Comparison of ENCODE assay signal across 8 mouse cellular contexts in genomic region chr1:171045079-171045465, GRCm38 (mm10). TPM values are rescaled to one million over a fixed set of nuclear protein-coding genes. Genes with fewer than 3 reads are reported as not detected.
DNase-seq lines count a peak whose midpoint lies in the region; ATAC-seq and TF ChIP-seq lines count a peak whose summit lies in the region.

No protein-coding gene starts in this region.

- no peaks in the 10 kb centered on the region for H3K4me1 ChIP-seq in kidney, postnatal 0 days (replicated peaks; ENCODE audit: insufficient read depth, low read length)
- H3K4me1 ChIP-seq in embryonic facial prominence, embryonic 10.5 days, result peaks cover 6% of the 10 kb centered on the region; the same call in 1 of the 2 replicates
- peaks cover 7% of the 10 kb centered on the region; the same call in 1 of the 2 replicates for H3K4me1 ChIP-seq in hindbrain, embryonic 15.5 days (replicated peaks)
- no peaks in the 10 kb centered on the region for H3K4me1 ChIP-seq in midbrain, embryonic 15.5 days

- peak overlapping the region; percentile 46 for H3K4me2 ChIP-seq in kidney, postnatal 0 days (ENCODE audit: low read length)
- peak overlapping the region; percentile 51 for H3K4me2 ChIP-seq in hindbrain, embryonic 15.5 days
- H3K4me2 ChIP-seq in midbrain, embryonic 15.5 days, result peak overlapping the region; percentile 52

- intact Hi-C loops in left cerebral cortex, postnatal 14 days (cut with DNase I), result no loop called here

- H3K9ac ChIP-seq in kidney, postnatal 0 days (ENCODE audit: low read depth, low read length), result 0 out of 2 replicates have a peak overlapping the region, but pooled peaks have one; percentile 15
- H3K9ac ChIP-seq in hindbrain, embryonic 15.5 days, result peak overlapping the region; percentile 29
- peak overlapping the region; percentile 31 for H3K9ac ChIP-seq in midbrain, embryonic 15.5 days

- ATAC-seq in kidney, postnatal 0 days (replicated peaks; ENCODE audit: low FRiP score, low read depth), result 0 out of 2 replicates have a peak, but pooled peaks have one; percentile 5
- ATAC-seq in hindbrain, embryonic 15.5 days (ENCODE audit: low FRiP score, low read depth), result peak; percentile 23
- peak; percentile 34 for ATAC-seq in midbrain, embryonic 15.5 days (replicated peaks)

- H3K27me3 ChIP-seq in kidney, postnatal 0 days (ENCODE audit: insufficient read depth, low read length), result no peaks in the 10 kb centered on the region
- 0 out of 2 replicates have a peak, but pooled peaks cover 3% of the 10 kb centered on the region for H3K27me3 ChIP-seq in embryonic facial prominence, embryonic 10.5 days (replicated peaks; ENCODE audit: low read depth, poor library complexity, severe bottlenecking)
- H3K27me3 ChIP-seq in hindbrain, embryonic 15.5 days, result 0 out of 2 replicates have a peak, but pooled peaks cover 4% of the 10 kb centered on the region
- H3K27me3 ChIP-seq in midbrain, embryonic 15.5 days (replicated peaks), result 0 out of 2 replicates have a peak, but pooled peaks cover 3% of the 10 kb centered on the region

- WGBS in kidney, postnatal 0 days, result 7% methylated on average over 14 of the region's 14 CpGs
- WGBS in embryonic facial prominence, embryonic 10.5 days, result 5% methylated on average over 14 of the region's 14 CpGs
- 6% methylated on average over 14 of the region's 14 CpGs for WGBS in hindbrain, embryonic 15.5 days
- WGBS in midbrain, embryonic 15.5 days, result 5% methylated on average over 14 of the region's 14 CpGs

- no peaks in the 10 kb centered on the region for H3K9me3 ChIP-seq in kidney, postnatal 0 days (replicated peaks; ENCODE audit: low read length)
- H3K9me3 ChIP-seq in embryonic facial prominence, embryonic 10.5 days, result no peaks in the 10 kb centered on the region
- H3K9me3 ChIP-seq in hindbrain, embryonic 15.5 days, result no peaks in the 10 kb centered on the region
- H3K9me3 ChIP-seq in midbrain, embryonic 15.5 days, result no peaks in the 10 kb centered on the region

- no peak for TF ChIP-seq CTCF in kidney, postnatal 0 days (IDR thresholded peaks at IDR 0.05; ENCODE audit: low read depth)

- no peak overlapping the region for H3K27ac ChIP-seq in kidney, postnatal 0 days
- no peak overlapping the region for H3K27ac ChIP-seq in embryonic facial prominence, embryonic 10.5 days (replicated peaks)
- H3K27ac ChIP-seq in hindbrain, embryonic 15.5 days (replicated peaks), result 0 out of 2 replicates have a peak overlapping the region, but pooled peaks have one; percentile 33
- no peak overlapping the region; the same call in 1 of the 2 replicates for H3K27ac ChIP-seq in midbrain, embryonic 15.5 days

- no peaks in the 10 kb centered on the region for H3K36me3 ChIP-seq in kidney, postnatal 0 days (ENCODE audit: insufficient read depth, low read length)
- H3K36me3 ChIP-seq in embryonic facial prominence, embryonic 10.5 days (replicated peaks), result no peaks in the 10 kb centered on the region
- H3K36me3 ChIP-seq in hindbrain, embryonic 15.5 days, result no peaks in the 10 kb centered on the region
- H3K36me3 ChIP-seq in midbrain, embryonic 15.5 days (replicated peaks), result no peaks in the 10 kb centered on the region

- peak overlapping the region; percentile 54 for H3K4me3 ChIP-seq in kidney, postnatal 0 days (replicated peaks; ENCODE audit: low read depth, low read length)
- H3K4me3 ChIP-seq in embryonic facial prominence, embryonic 10.5 days, result peak overlapping the region; percentile 78
- peak overlapping the region; percentile 75 for H3K4me3 ChIP-seq in hindbrain, embryonic 15.5 days
- H3K4me3 ChIP-seq in midbrain, embryonic 15.5 days, result peak overlapping the region; percentile 62

- no peak for DNase-seq in kidney, postnatal 0 days (ENCODE audit: low spot score)
- DNase-seq in kidney, adult 18-20 months, result no peak
- DNase-seq in embryonic facial prominence, embryonic 10.5 days (ENCODE audit: low spot score), result no peak
- no peak for DNase-seq in left cerebral cortex, postnatal 14 days (ENCODE audit: low spot score in 2 of 2)
- no peak for DNase-seq in embryo, embryonic 10.5 days (ENCODE audit: low spot score)
- DNase-seq in adrenal gland, postnatal 10 days, result no peak

RNA-seq across cellular contexts. Expression of gene Fcgr3, which starts 19.7 kb away (rescaled TPM):
- polyA plus RNA-seq in kidney, postnatal 0 days (2015; fragmentation: Nextera tagmentation; extraction: Ambion mirVana), result 12.1 and 13.2 TPM in 2 replicates
- 3.8 and 5.5 TPM in 2 replicates for polyA plus RNA-seq in embryonic facial prominence, embryonic 10.5 days (2016; fragmentation: Nextera tagmentation; extraction: Ambion mirVana)
- polyA plus RNA-seq in hindbrain, embryonic 15.5 days (2015; fragmentation: Nextera tagmentation; extraction: Ambion mirVana), result 9.6 and 12.3 TPM in 2 replicates
- polyA plus RNA-seq in midbrain, embryonic 15.5 days (2015; fragmentation: Nextera tagmentation; extraction: Ambion mirVana), result 10.7 and 11.7 TPM in 2 replicates
- total RNA-seq in left cerebral cortex, postnatal 14 days (2021), result 10 to 100 TPM; 10.3 to 10.8 TPM
- total RNA-seq in adrenal gland, postnatal 10 days (2021), result 10 to 100 TPM in 1 of 2 experiments, 1 to 10 TPM in 1; 9.8 to 10.4 TPM

RNA-seq across cellular contexts. Expression of gene Fcgr4, which starts 26.4 kb away (rescaled TPM):
- 2.0 and 2.3 TPM in 2 replicates for polyA plus RNA-seq in kidney, postnatal 0 days (2015; fragmentation: Nextera tagmentation; extraction: Ambion mirVana)
- 0.31 TPM in 1 of 2 replicates, not detected in the other for polyA plus RNA-seq in embryonic facial prominence, embryonic 10.5 days (2016; fragmentation: Nextera tagmentation; extraction: Ambion mirVana)
- 0.27 and 1.0 TPM in 2 replicates for polyA plus RNA-seq in hindbrain, embryonic 15.5 days (2015; fragmentation: Nextera tagmentation; extraction: Ambion mirVana)
- 0.53 and 0.54 TPM in 2 replicates for polyA plus RNA-seq in midbrain, embryonic 15.5 days (2015; fragmentation: Nextera tagmentation; extraction: Ambion mirVana)
- not detected for total RNA-seq in left cerebral cortex, postnatal 14 days (2021)
- total RNA-seq in adrenal gland, postnatal 10 days (2021), result 1 to 10 TPM in 1 of 2 experiments, under 1 TPM in 1; 0.85 to 1.2 TPM
